Mouse (Mus musculus): ENCODE data around the gene Cyp3a11. TPM values are rescaled to one million over a fixed set of nuclear protein-coding genes. Genes with fewer than 3 reads are reported as not detected.
"Not testable (repeated sequence)": the region's sequence is repeated elsewhere in the genome, so short reads cannot be mapped to it uniquely, and the experiment has no call there.

Cyp3a11 gene
- polyA plus RNA-seq, 1 experiment, result not detected

DNA sequence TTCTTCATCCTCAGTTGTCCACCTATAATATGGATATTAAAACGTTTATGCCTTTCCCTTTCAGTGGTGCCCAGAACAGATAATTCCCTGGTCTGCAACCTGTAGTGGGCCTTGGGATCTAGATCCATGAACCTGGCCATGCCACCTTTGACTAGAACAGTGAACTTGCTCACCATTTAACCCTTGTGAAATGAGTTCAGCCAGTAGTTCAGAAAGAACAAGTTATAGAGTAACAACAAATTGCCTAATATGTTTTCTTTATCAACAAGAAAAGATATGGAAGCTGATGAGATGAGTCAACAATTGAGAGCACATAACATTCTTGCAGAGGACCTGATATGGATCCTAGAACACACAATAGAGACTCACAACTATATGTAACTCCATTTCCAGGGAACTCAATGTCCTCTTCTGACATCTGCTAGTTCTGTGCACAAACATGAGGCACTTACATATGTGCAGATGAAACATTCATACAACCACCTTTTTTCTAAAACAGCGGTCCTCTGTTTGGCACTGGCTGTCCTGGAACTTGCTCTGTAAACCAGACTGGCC, 20.7 kb upstream of the Cyp3a11 start:
- H3K9me3 ChIP-seq (replicated peaks; ENCODE audit: control insufficient read depth, insufficient read depth, low read length, poor library complexity, severe bottlenecking), result no peaks in the 10 kb centered on the region
- TF ChIP-seq CTCF (IDR thresholded peaks at IDR 0.05; ENCODE audit: low read depth, low read length), result no peak
- no peak for TF ChIP-seq EP300 (IDR thresholded peaks at IDR 0.05; ENCODE audit: insufficient read depth, low read depth, low read length)
- TF ChIP-seq POLR2A (IDR thresholded peaks at IDR 0.05; ENCODE audit: insufficient read depth, low read length), result no peak
- H3K36me3 ChIP-seq (ENCODE audit: control insufficient read depth, insufficient read depth, low read length, poor library complexity, severe bottlenecking), result no peaks in the 10 kb centered on the region

DNA sequence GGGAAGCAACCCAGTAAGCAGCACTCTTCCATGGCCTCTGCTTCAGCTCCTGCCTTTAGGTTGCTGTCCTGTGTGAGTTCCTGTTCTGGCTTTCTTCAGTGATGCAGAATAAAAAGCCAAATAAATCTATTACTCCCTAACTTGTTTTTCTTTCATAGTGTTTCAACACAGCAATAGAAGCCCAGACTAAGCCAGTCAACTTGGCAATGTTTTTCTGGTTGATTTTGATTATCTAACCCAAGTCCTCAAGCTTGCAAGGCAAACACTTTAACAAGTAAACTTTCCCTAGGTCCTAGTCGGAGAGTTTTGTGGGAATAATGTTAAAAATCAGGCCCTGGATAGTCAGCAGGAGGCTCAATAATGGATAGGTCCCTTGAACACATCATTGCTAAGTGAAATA, 17.5 kb upstream of the Cyp3a11 start:
- Histone ChIP-seq H3K27ac (ENCODE audit: insufficient read depth, low read length) (no peak overlapping the region), H3K9ac (ENCODE audit: low read depth, poor library complexity, severe bottlenecking) (no peak overlapping the region), H3K27me3 (ENCODE audit: control insufficient read depth, insufficient read depth, low read length, poor library complexity, severe bottlenecking) (no peaks in the 10 kb centered on the region), H3K4me1 (ENCODE audit: control insufficient read depth, insufficient read depth, low read length) (no peaks in the 10 kb centered on the region), H3K4me3 (ENCODE audit: low read depth, low read length) (no peak overlapping the region), H3K9me3 (replicated peaks; ENCODE audit: control insufficient read depth, insufficient read depth, low read length, poor library complexity, severe bottlenecking) (no peaks in the 10 kb centered on the region), H3K36me3 (ENCODE audit: control insufficient read depth, insufficient read depth, low read length, poor library complexity, severe bottlenecking) (no peaks in the 10 kb centered on the region)
- TF ChIP-seq CTCF (IDR thresholded peaks at IDR 0.05; ENCODE audit: low read depth, low read length), result no peak
- no peak for TF ChIP-seq EP300 (IDR thresholded peaks at IDR 0.05; ENCODE audit: insufficient read depth, low read depth, low read length)
- TF ChIP-seq POLR2A (IDR thresholded peaks at IDR 0.05; ENCODE audit: insufficient read depth, low read length), result no peak

More for the DNA sequence above, 20.7 kb upstream of the Cyp3a11 start:
- Histone ChIP-seq H3K9ac (ENCODE audit: low read depth, poor library complexity, severe bottlenecking) (no peak overlapping the region), H3K27me3 (ENCODE audit: control insufficient read depth, insufficient read depth, low read length, poor library complexity, severe bottlenecking) (no peaks in the 10 kb centered on the region; the same call in 1 of the 2 replicates), H3K4me1 (ENCODE audit: control insufficient read depth, insufficient read depth, low read length) (no peaks in the 10 kb centered on the region), H3K4me3 (ENCODE audit: low read depth, low read length) (no peak overlapping the region), H3K27ac (ENCODE audit: insufficient read depth, low read length) (no peak overlapping the region)

DNA sequence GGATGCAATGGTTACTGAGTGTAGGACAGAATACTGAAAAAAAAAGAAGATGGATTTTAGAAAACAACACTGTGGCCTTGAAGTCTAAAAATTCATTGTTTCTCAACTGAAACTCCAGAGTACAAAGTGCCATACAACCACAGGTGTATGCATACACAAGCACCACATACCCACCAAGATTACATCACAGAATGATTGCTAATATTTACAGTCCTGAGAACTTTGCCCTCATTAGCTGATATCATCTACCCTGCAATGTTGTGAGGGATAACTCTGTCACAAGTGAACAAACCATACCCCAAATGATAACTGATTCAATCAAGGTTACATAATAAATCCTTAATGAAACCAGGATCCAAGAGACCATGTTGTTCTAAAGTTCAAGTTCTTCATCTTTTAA, 1.4 kb upstream of the Cyp3a11 start:
- H3K9me3 ChIP-seq (replicated peaks; ENCODE audit: control insufficient read depth, insufficient read depth, low read length, poor library complexity, severe bottlenecking), result no peaks in the 10 kb centered on the region

DNA sequence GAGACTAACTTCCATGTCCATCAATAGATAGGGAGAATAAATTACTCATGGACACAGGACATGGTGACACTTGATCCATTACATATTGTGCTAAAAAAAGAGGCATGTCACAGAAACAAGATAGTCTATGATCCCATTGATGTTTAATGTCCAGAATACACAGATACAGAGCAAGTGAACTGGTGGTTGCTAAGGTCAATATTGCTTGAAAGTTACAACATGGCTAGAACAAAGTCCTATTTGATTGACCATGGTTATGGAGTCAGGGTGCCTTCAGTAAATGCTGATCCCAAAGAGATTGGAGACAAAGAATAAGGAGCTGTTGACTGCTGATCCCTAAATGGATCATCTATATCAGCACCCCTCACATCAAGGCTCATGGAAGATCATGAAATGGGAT, 12.3 kb downstream of the Cyp3a11 start:
- not testable (repeated sequence) for H3K4me1 ChIP-seq (ENCODE audit: control insufficient read depth, insufficient read depth, low read length); H3K27ac ChIP-seq (ENCODE audit: insufficient read depth, low read length); H3K27me3 ChIP-seq (ENCODE audit: control insufficient read depth, insufficient read depth, low read length, poor library complexity, severe bottlenecking); H3K4me3 ChIP-seq (ENCODE audit: low read depth, low read length); H3K36me3 ChIP-seq (ENCODE audit: control insufficient read depth, insufficient read depth, low read length, poor library complexity, severe bottlenecking); H3K9ac ChIP-seq (ENCODE audit: low read depth, poor library complexity, severe bottlenecking); H3K9me3 ChIP-seq (replicated peaks; ENCODE audit: control insufficient read depth, insufficient read depth, low read length, poor library complexity, severe bottlenecking)

More for the DNA sequence above, 1.4 kb upstream of the Cyp3a11 start:
- Histone ChIP-seq H3K9ac (ENCODE audit: low read depth, poor library complexity, severe bottlenecking) (no peak overlapping the region), H3K27me3 (ENCODE audit: control insufficient read depth, insufficient read depth, low read length, poor library complexity, severe bottlenecking) (no peaks in the 10 kb centered on the region), H3K36me3 (ENCODE audit: control insufficient read depth, insufficient read depth, low read length, poor library complexity, severe bottlenecking) (no peaks in the 10 kb centered on the region), H3K4me1 (ENCODE audit: control insufficient read depth, insufficient read depth, low read length) (no peaks in the 10 kb centered on the region), H3K4me3 (ENCODE audit: low read depth, low read length) (no peak overlapping the region), H3K27ac (ENCODE audit: insufficient read depth, low read length) (no peak overlapping the region)
- no peak for TF ChIP-seq EP300 (IDR thresholded peaks at IDR 0.05; ENCODE audit: insufficient read depth, low read depth, low read length)
- no peak for TF ChIP-seq POLR2A (IDR thresholded peaks at IDR 0.05; ENCODE audit: insufficient read depth, low read length)
- no peak for TF ChIP-seq CTCF (IDR thresholded peaks at IDR 0.05; ENCODE audit: low read depth, low read length)

DNA sequence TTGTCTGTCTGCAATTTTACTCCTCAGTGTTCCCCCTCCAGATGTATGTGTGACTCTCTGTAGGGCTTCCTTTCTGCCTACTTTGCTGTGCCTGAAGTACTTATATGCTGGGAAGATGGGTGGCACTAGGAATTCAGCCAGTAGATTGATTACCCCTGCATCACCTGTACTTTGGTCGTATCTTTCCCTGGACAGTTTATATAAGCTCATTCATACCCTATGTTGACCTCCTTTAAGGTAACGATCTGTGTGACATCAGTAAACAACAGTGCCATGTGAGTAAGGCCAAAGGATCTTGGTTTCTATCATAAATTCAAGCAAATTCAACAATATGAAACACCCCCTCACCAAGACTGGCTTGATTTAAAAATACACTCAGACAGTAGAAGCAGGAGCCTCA, 74.0 kb downstream of the Cyp3a11 start, which contains the start of gene Cyp3a44:
Cyp3a44 (minus strand) TSS at position 79 of the 400 bp plus-strand sequence.
- H3K9ac ChIP-seq (ENCODE audit: low read depth, poor library complexity, severe bottlenecking); H3K27me3 ChIP-seq (ENCODE audit: control insufficient read depth, insufficient read depth, low read length, poor library complexity, severe bottlenecking); H3K9me3 ChIP-seq (replicated peaks; ENCODE audit: control insufficient read depth, insufficient read depth, low read length, poor library complexity, severe bottlenecking); H3K27ac ChIP-seq (ENCODE audit: insufficient read depth, low read length); H3K4me3 ChIP-seq (ENCODE audit: low read depth, low read length); H3K36me3 ChIP-seq (ENCODE audit: control insufficient read depth, insufficient read depth, low read length, poor library complexity, severe bottlenecking); H3K4me1 ChIP-seq (ENCODE audit: control insufficient read depth, insufficient read depth, low read length): not testable (repeated sequence)

Other genes starting within 250 kb of the Cyp3a11 start
- not detected in 2 replicates for gene Cyp3a41a, start 159.8 kb downstream of the Cyp3a11 start, polyA plus RNA-seq (2011; ENCODE audit: insufficient read depth, insufficient read length, low read depth, missing spikeins)
- gene Cyp3a44, start 74.1 kb downstream of the Cyp3a11 start, polyA plus RNA-seq (2011; ENCODE audit: insufficient read depth, insufficient read length, low read depth, missing spikeins), result not detected in 2 replicates
- not detected in 2 replicates for gene Cyp3a25, start 129.7 kb upstream of the Cyp3a11 start, polyA plus RNA-seq (2011; ENCODE audit: insufficient read depth, insufficient read length, low read depth, missing spikeins)
- not detected in 2 replicates for gene Cyp3a59, start 199.3 kb upstream of the Cyp3a11 start, polyA plus RNA-seq (2011; ENCODE audit: insufficient read depth, insufficient read length, low read depth, missing spikeins)